Mouse (Mus musculus): ENCODE measurements around the gene AW551984. TPM values are rescaled to one million over a fixed set of nuclear protein-coding genes. Genes with fewer than 3 reads are reported as not detected.
A peak's percentile ranks its signal among the peaks of the same experiment; 100 is the strongest.

The AW551984 gene
- polyA plus RNA-seq (2014; fragmentation: Nextera tagmentation; extraction: Ambion mirVana), result 10.5 and 14.3 TPM in 2 replicates

- 0% methylated on average over 8 of the region's 8 CpGs for WGBS (ENCODE audit: insufficient replicate concordance)
- ATAC-seq (replicated peaks; ENCODE audit: insufficient number of reproducible peaks, low FRiP score, low TSS enrichment), result peak; percentile 56; the same call in 1 of the 2 replicates
- no peak within 1 kb of the TSS for H3K27ac ChIP-seq (ENCODE audit: low read depth, low read length)
- peak within 1 kb of the TSS; percentile 51 for H3K4me3 ChIP-seq (ENCODE audit: low read depth, low read length)
- H3K4me1 ChIP-seq (ENCODE audit: control insufficient read depth, insufficient read depth, low read length), result no peaks in the 10 kb centered on the region
- H3K4me2 ChIP-seq, result peak within 1 kb of the TSS; percentile 73
- H3K9me3 ChIP-seq (replicated peaks; ENCODE audit: control insufficient read depth, low read length), result no peaks in the 10 kb centered on the region
- no peaks in the 10 kb centered on the region for H3K36me3 ChIP-seq (ENCODE audit: control insufficient read depth, insufficient read depth, low read length)
- no peaks in the 10 kb centered on the region for H3K27me3 ChIP-seq (ENCODE audit: control insufficient read depth, insufficient read depth, low read length)
- H3K9ac ChIP-seq (ENCODE audit: low read depth, low read length), result peak within 1 kb of the TSS; percentile 49; the same call in 1 of the 2 replicates
Observed at GRCm38 (mm10) chr9:39603999-39604453, at the start of gene AW551984. Gene AW551984 (minus strand): TSS chr9:39604403.

- Histone ChIP-seq H3K4me3 (ENCODE audit: low read depth, low read length) (no peak overlapping the region), H3K4me1 (ENCODE audit: control insufficient read depth, insufficient read depth, low read length) (no peaks in the 10 kb centered on the region), H3K27me3 (ENCODE audit: control insufficient read depth, insufficient read depth, low read length) (no peaks in the 10 kb centered on the region), H3K36me3 (ENCODE audit: control insufficient read depth, insufficient read depth, low read length) (no peaks in the 10 kb centered on the region), H3K4me2 (no peak overlapping the region), H3K27ac (ENCODE audit: low read depth, low read length) (no peak overlapping the region), H3K9me3 (replicated peaks; ENCODE audit: control insufficient read depth, low read length) (no peaks in the 10 kb centered on the region), H3K9ac (ENCODE audit: low read depth, low read length) (no peak overlapping the region)
- 81% methylated on average over 4 of the region's 4 CpGs for WGBS (ENCODE audit: insufficient replicate concordance)
- ATAC-seq (replicated peaks; ENCODE audit: insufficient number of reproducible peaks, low FRiP score, low TSS enrichment), result no peak
Observed at GRCm38 (mm10) chr9:39647382-39647781, 43.2 kb upstream of the AW551984 start.

DNA sequence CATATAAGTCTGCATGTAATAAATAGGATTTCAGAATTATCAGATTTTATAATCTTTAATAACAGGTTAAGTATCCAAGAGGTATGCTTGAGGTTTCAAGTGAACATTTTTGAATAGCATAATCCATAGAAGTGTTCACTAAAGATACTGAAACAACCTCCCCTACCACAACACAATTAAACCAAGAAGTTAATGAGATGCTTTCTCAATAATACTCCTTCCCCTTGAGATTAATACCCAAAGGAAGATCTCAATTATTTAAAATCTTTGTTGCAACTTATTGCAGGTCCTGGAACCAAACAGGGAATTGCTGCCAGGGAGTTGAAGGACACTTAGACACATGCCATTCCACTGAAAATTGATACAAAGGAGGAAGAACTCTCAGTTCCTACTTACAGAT lies 40.6 kb upstream of the AW551984 start, which contains the start of gene Olfr961:
Olfr961 (plus strand) TSS at position 301 of the 400 bp plus-strand sequence.
- Histone ChIP-seq H3K4me2 (no peak within 1 kb of the TSS), H3K27ac (ENCODE audit: low read depth, low read length) (no peak within 1 kb of the TSS), H3K27me3 (ENCODE audit: control insufficient read depth, insufficient read depth, low read length) (no peaks in the 10 kb centered on the region), H3K36me3 (ENCODE audit: control insufficient read depth, insufficient read depth, low read length) (no peaks in the 10 kb centered on the region), H3K4me1 (ENCODE audit: control insufficient read depth, insufficient read depth, low read length) (no peaks in the 10 kb centered on the region), H3K9me3 (replicated peaks; ENCODE audit: control insufficient read depth, low read length) (no peaks in the 10 kb centered on the region), H3K9ac (ENCODE audit: low read depth, low read length) (no peak within 1 kb of the TSS), H3K4me3 (ENCODE audit: low read depth, low read length) (no peak within 1 kb of the TSS)
- ATAC-seq (replicated peaks; ENCODE audit: insufficient number of reproducible peaks, low FRiP score, low TSS enrichment), result no peak

DNA sequence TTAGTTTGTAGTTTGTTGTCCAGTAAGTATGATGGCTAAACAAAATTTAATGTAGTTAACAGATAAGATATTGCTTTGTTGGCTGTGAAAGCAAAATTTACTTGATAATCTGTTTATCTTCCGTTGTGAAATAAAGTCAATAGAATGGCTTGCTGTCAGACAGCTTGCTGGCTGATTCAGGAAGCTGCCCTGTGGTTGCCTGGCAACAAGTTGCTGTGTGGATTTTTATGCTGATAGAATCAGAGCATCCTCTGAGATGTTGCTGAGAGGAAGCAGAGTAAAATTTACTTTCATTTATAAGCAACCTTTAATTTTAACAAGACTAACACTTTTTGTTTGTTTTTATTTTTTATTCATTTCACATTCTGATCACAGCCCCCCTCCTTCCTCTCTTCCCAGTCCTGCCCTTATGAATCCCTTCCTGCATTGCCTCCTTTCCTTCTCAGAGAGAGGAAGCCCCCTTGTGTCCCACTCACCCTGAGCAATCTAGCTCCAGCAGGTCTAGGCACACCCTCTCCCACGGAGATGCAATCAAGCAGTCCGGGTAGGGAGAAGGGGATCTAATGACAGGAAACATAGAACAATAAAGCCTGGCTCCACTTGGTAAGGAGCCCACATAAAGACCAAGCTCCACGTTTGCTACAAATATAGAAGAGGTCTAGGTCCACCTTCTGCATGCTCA lies 29.9 kb upstream of the AW551984 start:
- no peak overlapping the region for H3K4me2 ChIP-seq
- H3K27ac ChIP-seq (ENCODE audit: low read depth, low read length), result no peak overlapping the region
- no peaks in the 10 kb centered on the region for H3K4me1 ChIP-seq (ENCODE audit: control insufficient read depth, insufficient read depth, low read length)
- H3K9ac ChIP-seq (ENCODE audit: low read depth, low read length), result no peak overlapping the region
- no peak for ATAC-seq (replicated peaks; ENCODE audit: insufficient number of reproducible peaks, low FRiP score, low TSS enrichment)
- no peaks in the 10 kb centered on the region for H3K27me3 ChIP-seq (ENCODE audit: control insufficient read depth, insufficient read depth, low read length)
- no peak overlapping the region for H3K4me3 ChIP-seq (ENCODE audit: low read depth, low read length)
- WGBS (ENCODE audit: insufficient replicate concordance), result 37% methylated on average over 4 of the region's 4 CpGs
- H3K9me3 ChIP-seq (replicated peaks; ENCODE audit: control insufficient read depth, low read length), result no peaks in the 10 kb centered on the region
- H3K36me3 ChIP-seq (ENCODE audit: control insufficient read depth, insufficient read depth, low read length), result no peaks in the 10 kb centered on the region

GRCm38 (mm10) chr9:39629069-39629468 lies 24.9 kb upstream of the AW551984 start:
- ATAC-seq (replicated peaks; ENCODE audit: insufficient number of reproducible peaks, low FRiP score, low TSS enrichment), result no peak
- Histone ChIP-seq H3K9ac (ENCODE audit: low read depth, low read length) (no peak overlapping the region), H3K36me3 (ENCODE audit: control insufficient read depth, insufficient read depth, low read length) (no peaks in the 10 kb centered on the region), H3K27ac (ENCODE audit: low read depth, low read length) (no peak overlapping the region), H3K4me2 (no peak overlapping the region), H3K27me3 (ENCODE audit: control insufficient read depth, insufficient read depth, low read length) (no peaks in the 10 kb centered on the region), H3K4me1 (ENCODE audit: control insufficient read depth, insufficient read depth, low read length) (no peaks in the 10 kb centered on the region), H3K9me3 (replicated peaks; ENCODE audit: control insufficient read depth, low read length) (no peaks in the 10 kb centered on the region), H3K4me3 (ENCODE audit: low read depth, low read length) (no peak overlapping the region)
- WGBS (ENCODE audit: insufficient replicate concordance), result 75% methylated on average over 2 of the region's 2 CpGs

DNA sequence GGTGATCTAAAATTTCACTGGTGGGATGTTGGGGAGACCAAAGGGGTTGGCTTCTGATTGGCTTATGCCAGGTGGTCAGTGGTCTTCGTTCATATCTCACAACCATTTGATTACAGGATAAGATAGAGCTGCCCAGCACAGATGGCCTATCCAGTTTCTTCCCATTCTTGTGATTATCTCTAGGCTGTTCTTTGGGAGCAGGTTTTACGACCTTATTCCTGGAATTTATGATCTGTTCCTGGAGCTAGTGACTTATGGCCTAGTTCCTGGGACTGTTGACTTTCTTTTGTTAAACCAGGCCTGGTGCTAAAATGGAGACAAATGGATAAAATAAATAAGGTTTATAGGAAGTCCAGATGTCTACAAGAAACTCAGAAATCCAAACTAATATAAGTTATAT lies 20.5 kb upstream of the AW551984 start:
- Histone ChIP-seq H3K9me3 (replicated peaks; ENCODE audit: control insufficient read depth, low read length) (no peaks in the 10 kb centered on the region), H3K36me3 (ENCODE audit: control insufficient read depth, insufficient read depth, low read length) (no peaks in the 10 kb centered on the region), H3K4me1 (ENCODE audit: control insufficient read depth, insufficient read depth, low read length) (no peaks in the 10 kb centered on the region), H3K4me3 (ENCODE audit: low read depth, low read length) (no peak overlapping the region), H3K27ac (ENCODE audit: low read depth, low read length) (no peak overlapping the region), H3K27me3 (ENCODE audit: control insufficient read depth, insufficient read depth, low read length) (no peaks in the 10 kb centered on the region), H3K4me2 (no peak overlapping the region), H3K9ac (ENCODE audit: low read depth, low read length) (no peak overlapping the region)
- whole genome bisulfite sequencing (ENCODE audit: insufficient replicate concordance), result 69% methylated on average over 2 of the region's 2 CpGs
- no peak for ATAC-seq (replicated peaks; ENCODE audit: insufficient number of reproducible peaks, low FRiP score, low TSS enrichment)

DNA sequence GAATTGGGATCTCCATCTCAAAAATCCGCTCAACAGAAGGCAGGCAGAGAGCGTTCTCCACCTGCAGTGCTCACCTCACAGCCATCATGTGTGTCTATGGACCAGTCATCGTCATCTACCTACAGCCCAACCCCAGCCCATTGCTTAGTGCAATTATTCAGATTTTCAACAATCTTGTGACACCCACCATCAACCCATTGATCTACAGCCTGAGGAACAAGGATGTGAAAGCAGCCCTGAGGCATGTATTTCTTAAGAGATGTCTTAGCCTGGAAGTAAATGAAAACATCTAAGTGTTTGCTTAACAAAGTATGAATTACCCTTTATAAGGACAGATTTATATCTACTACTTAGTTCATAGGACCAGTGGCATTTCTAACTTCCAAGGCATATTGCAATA lies 19.6 kb upstream of the AW551984 start:
- WGBS (ENCODE audit: insufficient replicate concordance), result 82% methylated on average over 3 of the region's 3 CpGs

GRCm38 (mm10) chr9:39621073-39621472 lies 16.9 kb upstream of the AW551984 start, which contains the start of gene Olfr960:
Gene Olfr960 (plus strand): TSS chr9:39621373.
- Histone ChIP-seq H3K36me3 (ENCODE audit: control insufficient read depth, insufficient read depth, low read length) (no peaks in the 10 kb centered on the region), H3K27ac (ENCODE audit: low read depth, low read length) (no peak within 1 kb of the TSS), H3K9me3 (replicated peaks; ENCODE audit: control insufficient read depth, low read length) (no peaks in the 10 kb centered on the region), H3K27me3 (ENCODE audit: control insufficient read depth, insufficient read depth, low read length) (no peaks in the 10 kb centered on the region), H3K4me3 (ENCODE audit: low read depth, low read length) (no peak within 1 kb of the TSS), H3K4me1 (ENCODE audit: control insufficient read depth, insufficient read depth, low read length) (no peaks in the 10 kb centered on the region), H3K9ac (ENCODE audit: low read depth, low read length) (no peak within 1 kb of the TSS), H3K4me2 (no peak within 1 kb of the TSS)
- ATAC-seq (replicated peaks; ENCODE audit: insufficient number of reproducible peaks, low FRiP score, low TSS enrichment), result no peak
- WGBS (ENCODE audit: insufficient replicate concordance), result 74% methylated on average over 1 of the region's 1 CpGs

More for the DNA sequence above, 19.6 kb upstream of the AW551984 start:
- no peaks in the 10 kb centered on the region for H3K36me3 ChIP-seq (ENCODE audit: control insufficient read depth, insufficient read depth, low read length)
- H3K27ac ChIP-seq (ENCODE audit: low read depth, low read length), result no peak overlapping the region
- H3K4me3 ChIP-seq (ENCODE audit: low read depth, low read length), result no peak overlapping the region
- no peak for ATAC-seq (replicated peaks; ENCODE audit: insufficient number of reproducible peaks, low FRiP score, low TSS enrichment)
- H3K9ac ChIP-seq (ENCODE audit: low read depth, low read length), result no peak overlapping the region
- H3K9me3 ChIP-seq (replicated peaks; ENCODE audit: control insufficient read depth, low read length), result no peaks in the 10 kb centered on the region
- H3K4me2 ChIP-seq, result no peak overlapping the region
- no peaks in the 10 kb centered on the region for H3K4me1 ChIP-seq (ENCODE audit: control insufficient read depth, insufficient read depth, low read length)
- H3K27me3 ChIP-seq (ENCODE audit: control insufficient read depth, insufficient read depth, low read length), result no peaks in the 10 kb centered on the region

DNA sequence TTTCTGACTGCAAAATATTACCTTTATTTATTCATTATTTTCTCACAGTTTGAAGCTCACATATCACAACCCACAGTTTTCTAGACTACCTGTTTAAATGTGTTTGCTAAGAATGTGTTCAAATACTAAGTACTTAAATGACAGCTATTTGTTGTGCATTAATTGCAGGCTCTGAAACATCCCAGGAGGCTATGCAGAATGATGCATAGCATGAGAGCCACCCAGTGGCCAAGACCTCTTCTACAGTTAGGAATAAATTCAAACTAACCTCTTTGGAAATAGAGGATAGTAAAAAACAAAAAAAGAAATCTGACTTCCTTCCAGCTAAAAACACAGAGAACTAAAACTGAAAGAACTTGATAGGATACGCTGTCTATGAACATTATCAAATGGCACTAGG lies 7.8 kb upstream of the AW551984 start:
- H3K36me3 ChIP-seq (ENCODE audit: control insufficient read depth, insufficient read depth, low read length), result no peaks in the 10 kb centered on the region
- no peak overlapping the region for H3K4me3 ChIP-seq (ENCODE audit: low read depth, low read length)
- ATAC-seq (replicated peaks; ENCODE audit: insufficient number of reproducible peaks, low FRiP score, low TSS enrichment), result no peak
- H3K4me1 ChIP-seq (ENCODE audit: control insufficient read depth, insufficient read depth, low read length), result no peaks in the 10 kb centered on the region
- 45% methylated on average over 1 of the region's 1 CpGs for WGBS (ENCODE audit: insufficient replicate concordance)
- no peak overlapping the region for H3K4me2 ChIP-seq
- H3K27me3 ChIP-seq (ENCODE audit: control insufficient read depth, insufficient read depth, low read length), result no peaks in the 10 kb centered on the region
- H3K9me3 ChIP-seq (replicated peaks; ENCODE audit: control insufficient read depth, low read length), result no peaks in the 10 kb centered on the region
- no peak overlapping the region for H3K27ac ChIP-seq (ENCODE audit: low read depth, low read length)
- H3K9ac ChIP-seq (ENCODE audit: low read depth, low read length), result no peak overlapping the region
